Mouse (Mus musculus) liver, embryonic 14 days (tissue): Measurements from ENCODE around the gene Olfr1209. TPM values are rescaled to one million over a fixed set of nuclear protein-coding genes. Genes with fewer than 3 reads are reported as not detected.

Source experiments
- polyA plus RNA-seq: library from polyadenylated mRNA; depleted of rRNA; stranded (reverse); fragments of >200 nt; gene quantifications from 2 replicates; pipeline ENCODE4 v1.2.3, GENCODE M21; 2012; rRNA removed

Olfr1209 gene
- polyA plus RNA-seq, result not detected in 2 replicates

DNA sequence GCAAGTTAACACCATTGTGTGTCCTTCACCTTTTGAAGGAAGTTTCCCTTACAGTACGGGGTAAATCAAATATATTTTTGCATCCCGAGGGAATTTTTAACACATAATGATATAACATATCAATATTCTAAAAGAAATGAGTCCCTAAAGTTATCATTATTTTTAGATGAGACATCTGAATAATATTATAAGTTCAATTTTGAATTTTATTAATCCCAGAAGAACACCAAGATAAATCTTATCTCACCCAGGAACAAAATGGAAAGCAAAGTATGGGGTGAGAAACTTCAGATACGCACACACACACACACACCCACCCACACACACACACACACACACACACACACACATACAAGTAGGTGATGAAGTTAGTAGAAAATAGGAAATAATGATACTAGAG, at the start of gene Olfr1209:
Olfr1209 (minus strand) TSS at position 101 of the 400 bp plus-strand sequence.

DNA sequence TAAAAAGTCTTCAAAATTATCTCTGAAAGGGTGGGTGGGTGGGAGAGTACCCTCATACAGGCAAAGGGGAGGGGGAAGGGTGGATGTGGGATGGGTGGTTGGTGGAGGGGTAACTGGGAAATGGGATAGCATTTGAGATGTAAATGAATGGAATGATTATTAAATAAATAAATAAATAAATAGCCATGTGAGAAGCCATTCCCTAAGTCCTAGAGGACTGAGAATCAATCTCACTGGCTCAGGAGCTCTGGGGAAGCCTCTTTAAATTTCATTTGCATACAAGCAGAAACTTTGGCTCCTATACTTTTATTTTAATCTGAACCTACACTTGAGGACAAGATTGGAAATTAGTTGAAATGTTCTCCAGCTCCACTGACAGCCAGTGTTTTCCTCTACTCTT, 38.7 kb upstream of the Olfr1209 start, which contains the start of gene Olfr1212:
Olfr1212 (plus strand) TSS at position 301 of the 400 bp plus-strand sequence.

DNA sequence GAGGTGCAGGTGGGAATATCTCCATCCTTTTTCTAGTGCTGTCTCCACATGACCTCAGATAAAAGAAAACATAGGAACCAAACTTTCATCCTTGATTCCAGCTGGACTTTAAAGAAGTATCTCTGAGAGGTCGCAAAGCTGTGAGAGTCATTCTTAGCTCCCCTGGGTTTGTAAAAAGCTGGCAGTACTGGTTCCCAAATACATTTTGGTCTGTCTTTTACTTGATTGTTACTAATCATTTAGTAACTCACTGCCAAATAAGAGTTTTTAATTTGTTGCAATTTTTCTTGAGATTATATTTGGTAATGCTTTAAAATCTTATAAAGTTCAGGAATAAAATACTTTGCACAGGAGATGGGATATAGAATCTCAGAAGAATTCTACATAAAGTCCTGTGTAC, 23.1 kb upstream of the Olfr1209 start, which contains the start of gene Olfr1211:
Olfr1211 (minus strand) TSS at position 101 of the 400 bp plus-strand sequence.

DNA sequence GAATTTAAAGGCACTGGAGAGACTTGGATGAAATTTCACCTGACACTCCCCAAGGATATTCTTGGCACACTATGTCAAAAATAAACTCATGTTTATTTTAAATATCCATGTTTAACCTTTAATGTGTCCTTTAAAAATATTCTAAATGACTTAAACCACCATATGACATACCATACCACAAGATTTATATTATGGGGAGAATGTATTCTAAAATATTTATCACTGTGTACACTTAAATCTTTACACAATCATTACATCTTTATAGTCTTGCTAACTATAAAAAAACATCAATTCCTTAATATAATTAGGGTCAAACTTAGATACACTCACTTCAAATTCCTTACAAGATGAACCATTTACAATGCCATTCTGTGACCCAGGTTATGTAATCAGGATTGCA, 12.7 kb downstream of the Olfr1209 start, which contains the start of gene Olfr1208:
Olfr1208 (minus strand) TSS at position 101 of the 400 bp plus-strand sequence.

DNA sequence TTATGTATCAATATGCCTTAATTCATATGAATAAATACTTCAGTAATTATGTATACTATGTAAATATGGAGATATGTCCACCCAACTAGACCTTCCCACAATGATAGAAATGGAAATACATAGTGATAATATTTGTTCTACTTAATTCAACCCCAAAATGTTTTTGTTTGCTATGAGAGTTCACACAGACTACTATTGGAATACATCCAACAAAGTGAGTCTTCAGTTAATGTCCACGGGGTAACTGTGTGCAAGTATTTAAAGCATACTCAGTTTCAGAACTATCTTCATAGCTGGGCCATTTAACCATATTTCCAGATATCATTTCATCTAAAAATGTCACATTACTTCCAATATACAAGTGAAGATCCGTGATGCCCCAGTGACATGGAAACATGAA, 52.0 kb downstream of the Olfr1209 start, which contains the start of gene Olfr1206:
Olfr1206 (plus strand) TSS at position 301 of the 400 bp plus-strand sequence.

Other genes starting within 250 kb of the Olfr1209 start
- not detected in 2 replicates for gene Olfr1193, start 239.5 kb downstream of the Olfr1209 start, polyA plus RNA-seq
- not detected in 2 replicates for gene Olfr1195, start 226.0 kb downstream of the Olfr1209 start, polyA plus RNA-seq
- not detected in 2 replicates for gene Olfr1196, start 210.6 kb downstream of the Olfr1209 start, polyA plus RNA-seq
- not detected in 2 replicates for gene Olfr1197, start 182.8 kb downstream of the Olfr1209 start, polyA plus RNA-seq
- not detected in 2 replicates for gene Olfr1198, start 163.8 kb downstream of the Olfr1209 start, polyA plus RNA-seq
- gene Olfr1199, start 154.7 kb downstream of the Olfr1209 start, polyA plus RNA-seq, result not detected in 2 replicates
- not detected in 2 replicates for gene Olfr1200, start 144.7 kb downstream of the Olfr1209 start, polyA plus RNA-seq
- not detected in 2 replicates for gene Olfr1201, start 122.1 kb downstream of the Olfr1209 start, polyA plus RNA-seq
- gene Olfr1202, start 100.7 kb downstream of the Olfr1209 start, polyA plus RNA-seq, result not detected in 2 replicates
- not detected in 2 replicates for gene Olfr1205, start 85.4 kb downstream of the Olfr1209 start, polyA plus RNA-seq
- gene Olfr1204, start 65.9 kb downstream of the Olfr1209 start, polyA plus RNA-seq, result not detected in 2 replicates
- gene Olfr1206, start 51.9 kb downstream of the Olfr1209 start, polyA plus RNA-seq, result not detected in 2 replicates
- not detected in 2 replicates for gene Olfr1208, start 12.8 kb downstream of the Olfr1209 start, polyA plus RNA-seq
- not detected in 2 replicates for gene Olfr1211, start 23.0 kb upstream of the Olfr1209 start, polyA plus RNA-seq
- not detected in 2 replicates for gene Olfr1212, start 38.8 kb upstream of the Olfr1209 start, polyA plus RNA-seq
- gene Gm13762, start 65.1 kb upstream of the Olfr1209 start, polyA plus RNA-seq, result not detected in 2 replicates
- not detected in 2 replicates for gene Olfr1214, start 77.5 kb upstream of the Olfr1209 start, polyA plus RNA-seq
- not detected in 2 replicates for gene Olfr1215, start 91.8 kb upstream of the Olfr1209 start, polyA plus RNA-seq
- not detected in 2 replicates for gene Olfr1216, start 103.2 kb upstream of the Olfr1209 start, polyA plus RNA-seq
- not detected in 2 replicates for gene Olfr1217, start 116.9 kb upstream of the Olfr1209 start, polyA plus RNA-seq
- not detected in 2 replicates for gene Olfr1218, start 146.0 kb upstream of the Olfr1209 start, polyA plus RNA-seq
- gene Olfr1219, start 168.4 kb upstream of the Olfr1209 start, polyA plus RNA-seq, result not detected in 2 replicates
- not detected in 2 replicates for gene Olfr1220, start 191.7 kb upstream of the Olfr1209 start, polyA plus RNA-seq
- gene Olfr1221, start 202.1 kb upstream of the Olfr1209 start, polyA plus RNA-seq, result not detected in 2 replicates
- not detected in 2 replicates for gene Olfr1222, start 217.9 kb upstream of the Olfr1209 start, polyA plus RNA-seq
- not detected in 2 replicates for gene Olfr1223, start 236.4 kb upstream of the Olfr1209 start, polyA plus RNA-seq
- gene Olfr1224-ps1, start 248.9 kb upstream of the Olfr1209 start, polyA plus RNA-seq, result not detected in 2 replicates